Mouse (Mus musculus) stomach, postnatal 0 days (tissue): ENCODE measurements at regions not wholly inside any gene's neighbourhood (a gene's known extent, or its start where the extent isn't known, plus 50 kb on each side); places are given as distances from the start of the nearest gene placed in this dataset.

Experiments used
- CTCF ChIP-seq: IDR thresholded peaks from 2 replicates; pipeline ENCODE4 v1.5.1; 2016; ENCODE audit warnings: antibody characterized with exemption, low read depth, mild to moderate bottlenecking, moderate library complexity
- EP300 ChIP-seq: optimal IDR thresholded peaks from 2 replicates; pipeline ENCODE3; 2016; ENCODE audit warnings: antibody characterized with exemption

DNA sequence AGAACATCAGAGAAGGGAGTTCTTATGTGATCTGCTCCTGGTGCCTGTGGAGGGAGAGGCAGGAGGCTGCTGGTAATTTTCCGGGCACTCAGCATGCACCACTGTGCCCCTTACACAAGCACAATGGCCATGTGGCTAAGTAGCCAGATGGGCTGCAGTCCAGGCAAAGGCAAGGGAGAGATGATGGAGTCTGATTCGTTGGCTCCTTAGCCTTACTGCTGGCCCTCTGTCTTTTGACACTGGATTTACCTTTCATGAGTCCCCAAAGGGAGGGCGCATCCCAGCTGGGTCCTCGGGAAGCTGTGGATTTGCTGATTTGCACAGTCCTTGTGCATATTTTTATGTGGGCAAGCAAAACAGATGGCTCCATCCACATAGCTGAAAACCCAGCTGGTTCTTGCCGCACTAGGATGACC, 75.6 kb upstream of the 1700025G04Rik start:
- no peak for TF ChIP-seq CTCF
- TF ChIP-seq EP300 = no peak
